Mouse (Mus musculus) C2C12 (cell line): ENCODE results near the gene Vps4a.

Source experiments
- CEBPB ChIP-seq: IDR thresholded peaks from one replicate; pipeline ENCODE4 v1.6.1; 2011; ENCODE audit warnings: low read depth, mild to moderate bottlenecking, control low read depth, moderate library complexity
- CTCF ChIP-seq: IDR thresholded peaks from one replicate; pipeline ENCODE4 v1.5.1; 2011; ENCODE audit not compliant: control insufficient read depth, insufficient read depth, insufficient read length
- FOSL1 ChIP-seq: IDR thresholded peaks from one replicate; pipeline ENCODE4 v1.8.0; 2011; ENCODE audit warnings: mild to moderate bottlenecking, low read length; ENCODE audit not compliant: poor library complexity, insufficient read depth, severe bottlenecking
- MAX ChIP-seq: IDR thresholded peaks from one replicate; pipeline ENCODE4 v1.6.1; 2011; ENCODE audit warnings: mild to moderate bottlenecking, control low read depth
- USF1 ChIP-seq: IDR thresholded peaks from one replicate; pipeline ENCODE4 v1.6.1; 2011; ENCODE audit warnings: low read depth, mild to moderate bottlenecking, control low read depth, moderate library complexity

- TF ChIP-seq CEBPB (no peak), CTCF (peak; percentile 31), MAX (no peak), FOSL1 (no peak), USF1 (no peak)
These were observed 54.3 kb downstream of the Vps4a start for GRCm38 (mm10) chr8:107085358-107085757.
